Mouse (Mus musculus): ENCODE results near the gene Guca2b.
"Not testable (repeated sequence)": the region's sequence is repeated elsewhere in the genome, so short reads cannot be mapped to it uniquely, and the experiment has no call there.

Gene Guca2b

DNA sequence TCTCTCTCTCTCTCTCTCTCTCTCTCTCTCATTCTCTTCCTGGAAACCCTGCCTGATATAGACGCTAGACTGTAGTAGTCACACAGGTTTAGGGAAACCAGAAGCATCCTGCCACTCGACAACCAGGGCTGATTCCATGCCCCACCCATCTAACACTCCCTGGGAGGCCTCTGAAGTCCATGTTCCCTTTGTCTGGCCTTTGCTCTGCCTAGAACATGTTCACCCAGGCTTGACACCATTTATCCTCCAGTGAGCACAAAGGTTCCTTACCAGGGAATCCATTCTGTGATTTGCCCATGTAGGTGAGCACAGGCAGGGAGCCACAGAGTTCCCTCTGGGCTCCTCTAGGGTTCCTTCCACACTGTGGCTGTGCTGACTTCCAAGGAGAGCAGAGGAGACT is 508 bp downstream of the Guca2b start:
- no peak for DNase-seq (ENCODE audit: low read depth in 1 of 2, low spot score in 2 of 2)

DNA sequence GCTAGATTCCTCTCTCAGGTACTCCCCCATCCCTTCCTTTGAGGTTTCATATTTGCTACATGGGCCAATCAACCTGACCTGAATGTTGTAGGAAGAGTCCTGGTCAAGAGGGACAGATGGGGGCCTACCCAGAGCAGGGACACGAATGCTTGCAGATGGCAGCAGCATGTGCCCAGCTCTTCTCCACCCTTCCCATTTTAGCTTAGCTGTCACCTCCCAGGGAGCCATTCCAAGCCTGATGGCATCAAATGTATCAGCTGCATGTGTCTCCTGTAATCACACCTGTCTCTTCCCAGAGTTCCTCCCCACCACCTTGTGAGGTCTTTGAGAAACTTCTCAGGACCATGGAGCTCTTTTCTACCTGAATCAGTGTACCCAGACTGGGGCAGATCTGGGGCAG is 1.7 kb downstream of the Guca2b start:
- DNase-seq (ENCODE audit: low read depth in 1 of 2, low spot score in 2 of 2), result no peak

DNA sequence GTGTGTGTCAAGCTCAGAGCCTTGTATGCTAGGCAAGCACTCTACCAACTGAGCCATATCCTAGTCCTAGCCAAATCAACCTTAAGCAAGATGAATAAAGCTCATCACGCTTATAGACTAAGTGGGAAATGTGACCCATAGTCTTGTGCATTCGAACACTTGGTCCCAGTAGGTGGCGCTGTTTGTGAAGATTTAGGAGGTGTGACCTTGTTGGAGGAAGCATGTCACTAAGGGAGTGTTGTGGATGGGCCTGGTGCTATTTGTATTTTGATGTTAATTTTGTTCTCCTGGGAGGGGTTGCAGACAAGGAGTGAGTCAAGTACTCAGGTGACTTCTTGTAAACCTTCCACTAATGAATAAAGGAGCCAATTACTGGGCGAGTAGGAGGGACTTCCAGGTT is 16.1 kb downstream of the Guca2b start:
- DNase-seq (ENCODE audit: low read depth in 1 of 2, low spot score in 2 of 2), result no peak

DNA sequence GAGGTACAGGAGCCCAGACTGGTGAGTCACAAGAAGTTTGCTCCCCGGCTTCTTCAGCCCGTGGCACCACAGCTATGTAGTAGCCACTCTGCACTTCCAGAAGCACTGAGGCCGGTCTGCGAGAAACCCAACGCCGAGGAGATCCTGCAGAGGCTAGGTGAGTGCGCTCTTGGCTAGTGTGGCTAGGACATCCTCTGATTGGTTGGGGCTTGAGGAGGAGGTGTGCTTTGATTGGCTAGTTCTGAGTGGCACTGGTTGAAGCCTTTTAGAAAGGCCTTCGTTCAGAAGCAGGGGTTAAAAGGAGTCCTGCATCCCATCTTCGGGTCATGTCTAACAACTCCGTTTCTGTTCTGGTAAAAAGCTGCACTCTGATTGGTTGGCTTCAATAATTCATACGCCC is 20.1 kb downstream of the Guca2b start:
- no peak for DNase-seq (ENCODE audit: low read depth in 1 of 2, low spot score in 2 of 2)

DNA sequence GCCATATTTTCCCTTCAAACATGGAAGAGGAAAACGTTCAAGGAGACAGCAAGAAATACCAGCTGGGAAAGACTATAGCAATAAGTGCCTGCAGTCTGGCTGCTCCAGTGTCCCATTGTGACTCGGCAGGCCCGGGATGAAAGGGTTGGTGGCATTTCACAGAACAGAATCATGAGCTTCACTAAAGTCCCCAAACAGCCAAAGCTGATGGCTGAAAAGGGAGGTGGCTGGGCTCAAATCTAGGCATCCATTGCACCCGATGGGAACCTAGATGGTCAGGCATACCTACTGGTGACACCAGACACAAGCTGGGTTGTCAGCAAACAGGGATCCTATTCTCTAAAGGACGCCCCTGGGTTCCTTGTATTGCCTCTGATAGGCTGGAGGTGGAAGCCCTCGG is 20.8 kb downstream of the Guca2b start:
- DNase-seq (ENCODE audit: low read depth in 1 of 2, low spot score in 2 of 2), result no peak

DNA sequence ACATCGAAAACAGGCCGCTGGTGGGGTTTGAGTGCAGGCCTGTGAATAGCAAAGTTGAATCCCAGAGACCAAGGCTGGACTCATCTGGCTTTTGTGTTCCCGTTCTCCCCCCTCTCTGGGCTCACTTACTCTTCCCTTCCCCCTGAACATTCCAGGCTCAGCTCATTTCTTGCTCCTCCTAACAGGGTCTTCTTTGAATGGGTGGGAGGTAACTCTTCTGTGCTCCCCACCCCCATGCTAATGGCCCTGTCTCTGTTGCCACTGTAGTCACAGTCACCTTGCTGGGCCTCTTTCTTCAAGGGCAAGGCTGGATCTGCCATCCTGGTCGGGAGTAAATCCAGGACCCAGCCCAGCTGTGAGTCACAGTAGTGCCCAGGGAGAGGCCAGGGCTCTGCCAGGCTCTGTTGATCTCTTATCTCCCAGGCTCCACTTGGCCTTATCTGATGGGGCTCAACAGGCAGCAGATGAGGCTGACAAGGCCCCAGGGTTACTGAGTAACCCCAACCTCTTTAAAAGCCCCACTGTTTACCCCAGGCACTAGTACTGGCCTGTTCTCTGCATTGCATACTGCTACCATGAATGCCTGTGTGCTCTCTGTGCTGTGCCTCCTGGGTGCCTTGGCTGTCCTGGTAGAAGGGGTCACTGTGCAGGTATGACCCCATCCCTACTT is 21.4 kb downstream of the Guca2b start, which contains the start of gene Guca2a:
TSS of gene Guca2a (plus strand) at position 529 of the 670 bp plus-strand sequence.
- no peak for DNase-seq (ENCODE audit: low read depth in 1 of 2, low spot score in 2 of 2)

DNA sequence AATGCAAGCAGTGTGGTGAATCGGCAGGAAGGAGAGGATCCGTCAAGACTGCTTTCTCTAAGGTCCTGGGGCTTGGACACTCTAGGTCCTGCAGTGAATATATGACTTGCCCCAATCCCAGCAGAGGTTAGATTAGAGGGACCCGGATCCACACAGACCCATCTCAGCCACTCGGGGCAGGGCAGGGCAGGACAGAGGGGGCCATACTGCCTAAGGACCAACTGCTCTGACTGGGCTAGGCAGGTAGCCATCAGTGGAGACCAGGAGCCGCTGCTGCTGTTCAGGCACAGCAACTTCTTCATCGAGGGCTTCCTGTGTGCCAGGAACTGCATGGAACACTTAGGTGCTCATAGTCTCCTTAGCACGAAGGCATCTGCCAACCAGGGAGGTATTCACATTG is 22.0 kb downstream of the Guca2b start:
- no peak for DNase-seq (ENCODE audit: low read depth in 1 of 2, low spot score in 2 of 2)

DNA sequence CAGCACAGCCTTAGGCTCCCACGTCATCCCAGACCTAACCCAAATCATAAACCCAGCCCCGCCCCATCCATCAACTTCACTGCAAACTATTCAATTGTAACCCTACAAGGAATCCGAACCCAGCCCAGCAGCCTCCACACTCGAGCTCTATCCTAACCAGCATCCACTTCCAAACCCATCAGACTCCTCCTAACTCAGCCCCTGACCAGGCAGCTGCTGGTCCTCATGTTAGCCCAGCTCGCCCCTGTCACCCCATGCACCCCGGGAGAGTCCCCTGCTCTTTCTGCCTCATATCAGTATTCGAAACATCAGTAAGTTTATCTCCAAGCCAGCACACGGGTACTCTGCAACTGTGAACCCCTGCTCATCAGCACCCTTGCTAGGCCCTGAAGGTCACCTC is 23.1 kb downstream of the Guca2b start:
- DNase-seq (ENCODE audit: low read depth in 1 of 2, low spot score in 2 of 2), result no peak

DNA sequence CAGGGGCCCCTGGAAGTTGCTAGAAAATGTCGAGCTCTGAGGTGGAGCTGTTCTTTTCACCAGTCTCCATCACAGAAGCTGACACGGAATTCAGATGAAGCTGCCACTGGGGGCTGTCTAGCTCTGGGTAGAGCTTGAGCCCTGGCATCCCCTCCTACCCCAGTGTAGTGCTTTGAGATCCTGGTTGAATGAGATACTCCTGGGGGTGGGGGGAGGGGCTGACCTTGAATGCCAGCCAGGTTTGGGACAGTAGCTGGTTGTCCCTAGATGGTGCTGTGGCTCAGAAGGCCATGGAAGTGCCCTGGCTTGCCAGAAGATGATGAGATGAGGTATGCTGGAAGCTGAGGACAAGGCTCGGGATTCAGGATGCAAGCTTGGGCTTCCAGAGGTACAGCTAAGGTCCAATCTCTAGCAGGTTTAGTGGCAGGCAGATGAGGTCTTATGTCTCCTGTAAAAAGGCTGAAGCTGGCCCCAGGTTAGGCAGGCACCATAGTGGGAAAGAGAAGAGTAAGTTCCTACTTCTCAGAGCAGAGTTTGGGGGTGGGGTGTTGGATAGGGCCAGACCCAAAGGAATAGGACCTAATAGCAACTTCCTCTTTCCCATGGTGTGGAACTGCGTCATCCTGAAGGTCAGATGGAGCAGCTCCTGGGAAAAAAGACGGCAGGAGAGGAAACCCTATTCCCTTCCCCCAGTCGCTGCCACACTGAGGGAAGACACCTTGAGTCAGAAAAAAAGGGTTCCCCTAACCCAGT is 23.7 kb downstream of the Guca2b start:
- DNase-seq (ENCODE audit: low read depth in 1 of 2, low spot score in 2 of 2), result no peak

DNA sequence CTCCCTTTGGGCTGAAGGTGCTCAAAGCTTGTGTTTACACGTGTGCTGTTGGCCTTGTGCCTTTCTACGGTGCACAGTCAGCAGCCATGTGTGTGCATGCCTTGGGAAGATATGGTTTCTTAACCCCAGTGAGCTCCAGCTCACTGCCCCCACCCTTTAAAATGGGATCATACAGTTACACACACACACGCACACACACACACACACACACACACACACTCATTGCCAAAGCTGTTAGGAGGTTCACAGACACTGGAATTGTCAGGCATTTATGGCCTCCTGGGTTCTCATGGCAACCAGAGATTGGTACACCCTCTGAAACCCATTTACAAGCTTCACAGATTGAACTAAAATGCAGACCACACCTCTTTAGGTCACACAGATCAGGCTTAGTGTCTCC is 24.8 kb downstream of the Guca2b start:
- no peak for DNase-seq (ENCODE audit: low read depth in 1 of 2, low spot score in 2 of 2)

DNA sequence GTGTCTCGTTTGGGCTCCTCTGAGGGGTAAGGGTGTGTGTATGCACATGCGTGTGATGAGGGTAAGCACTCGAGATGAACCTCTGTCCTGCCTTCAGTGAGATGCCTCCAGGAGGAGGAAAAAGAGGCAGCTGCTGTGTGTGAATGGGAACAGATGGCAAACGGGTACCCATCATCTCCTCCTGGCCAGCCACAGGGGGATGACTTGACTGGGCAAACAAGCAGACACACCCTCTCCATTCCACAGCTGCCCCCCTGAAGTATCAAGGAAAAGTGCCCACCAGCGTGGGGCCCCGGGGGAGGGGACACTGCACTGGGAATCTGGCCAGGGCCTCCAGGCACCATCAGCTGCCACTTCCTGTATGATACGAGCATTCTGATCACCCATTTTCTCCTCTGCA is 25.4 kb downstream of the Guca2b start:
- no peak for DNase-seq (ENCODE audit: low read depth in 1 of 2, low spot score in 2 of 2)

DNA sequence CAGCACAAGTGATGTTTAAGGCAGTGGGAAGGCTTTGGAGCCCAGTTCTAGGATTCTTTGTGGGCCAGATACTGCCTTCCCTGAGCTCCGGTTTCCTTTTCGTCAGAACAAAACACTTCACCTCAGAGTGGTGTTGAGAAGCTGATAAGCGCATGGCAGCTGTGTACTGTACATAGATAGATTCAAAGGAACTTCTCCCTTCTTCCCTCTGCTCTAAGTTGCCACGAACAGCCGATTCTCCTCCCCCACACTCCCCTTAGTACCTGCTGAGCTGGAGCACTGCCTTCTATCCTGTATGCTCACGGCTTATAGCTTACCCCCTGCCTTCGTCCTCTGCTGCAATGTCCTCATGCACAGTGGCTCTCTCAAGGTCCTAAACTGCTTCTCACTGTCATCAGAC is 26.0 kb downstream of the Guca2b start:
- DNase-seq (ENCODE audit: low read depth in 1 of 2, low spot score in 2 of 2), result no peak

DNA sequence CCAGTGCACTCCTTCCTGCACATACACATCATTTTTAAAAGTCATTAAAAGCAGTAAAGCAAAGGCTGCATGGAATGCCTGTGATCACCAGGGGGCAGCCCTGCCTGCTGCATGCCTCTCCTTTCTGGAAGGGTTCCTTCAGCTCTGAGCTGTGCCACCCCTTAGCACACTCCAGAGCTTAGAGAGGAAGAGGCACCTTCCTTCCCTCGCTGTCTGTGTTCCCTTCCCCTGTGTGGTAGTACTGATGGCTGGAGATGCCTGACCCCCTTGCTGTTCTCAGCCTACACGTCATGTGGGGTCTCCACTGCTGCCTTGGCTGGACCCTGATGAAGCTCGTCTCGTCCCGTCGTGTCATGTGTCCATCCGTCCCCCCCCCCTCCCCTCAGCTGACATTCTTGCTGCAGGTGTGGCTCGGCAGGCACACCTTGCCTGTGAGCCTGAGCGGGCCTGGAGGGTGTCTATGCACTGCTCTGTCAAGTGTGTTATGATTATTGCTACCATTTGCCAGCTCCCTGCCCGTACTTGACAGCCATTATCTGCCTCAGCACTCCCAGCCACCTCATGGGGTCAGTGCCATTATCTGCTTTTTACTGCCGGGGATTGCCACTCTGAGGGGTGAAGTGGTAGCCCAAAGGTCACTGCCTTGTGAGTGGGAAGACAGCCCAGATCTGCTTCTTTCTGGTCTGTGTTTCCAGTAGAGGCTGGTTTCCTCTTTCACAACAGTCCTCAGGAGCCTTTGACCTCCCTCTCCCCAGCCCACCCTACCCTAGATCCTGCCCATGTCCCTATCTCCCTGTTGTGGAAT is 27.4 kb downstream of the Guca2b start:
- DNase-seq (ENCODE audit: low read depth in 1 of 2, low spot score in 2 of 2), result no peak

DNA sequence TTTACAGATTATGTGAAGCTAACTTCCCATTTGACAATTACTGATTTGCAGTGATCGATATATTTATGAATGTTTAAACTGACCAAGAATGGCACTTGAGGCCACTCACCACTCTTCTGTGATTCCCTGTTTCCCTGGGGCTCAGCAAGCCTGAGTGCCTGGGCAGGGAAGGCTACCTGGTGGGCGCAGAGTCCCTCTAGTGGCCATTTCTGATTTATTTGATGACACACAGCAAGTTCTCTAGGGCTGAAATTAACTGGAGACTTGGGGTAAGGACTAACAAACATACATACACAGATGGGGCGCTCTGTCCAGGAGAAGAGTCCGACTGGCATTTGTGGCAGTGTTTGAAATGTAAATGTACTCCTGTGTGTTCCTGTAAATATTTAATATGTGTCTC is 30.4 kb downstream of the Guca2b start:
- not testable (repeated sequence) for DNase-seq (ENCODE audit: low read depth in 1 of 2, low spot score in 2 of 2)

DNA sequence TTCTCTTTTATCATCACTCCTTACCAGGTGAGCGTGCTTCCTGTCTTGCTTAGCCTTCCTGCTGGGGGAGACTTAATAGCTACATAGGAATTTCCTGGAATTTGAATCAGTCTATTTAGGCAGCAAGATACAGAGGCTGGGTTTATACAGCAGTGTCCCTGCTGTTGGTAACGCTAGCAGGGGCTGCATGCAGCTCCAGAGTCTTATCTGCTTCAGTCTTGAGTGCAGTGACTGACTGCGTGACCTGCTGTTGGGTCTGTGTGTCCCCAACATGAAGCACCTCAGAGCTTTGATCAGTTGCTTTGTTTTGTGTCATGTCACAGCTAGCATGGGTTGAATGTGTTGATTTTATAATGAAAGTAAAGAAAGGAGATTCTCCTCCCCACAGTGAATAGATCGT is 31.4 kb downstream of the Guca2b start:
- DNase-seq (ENCODE audit: low read depth in 1 of 2, low spot score in 2 of 2), result no peak

DNA sequence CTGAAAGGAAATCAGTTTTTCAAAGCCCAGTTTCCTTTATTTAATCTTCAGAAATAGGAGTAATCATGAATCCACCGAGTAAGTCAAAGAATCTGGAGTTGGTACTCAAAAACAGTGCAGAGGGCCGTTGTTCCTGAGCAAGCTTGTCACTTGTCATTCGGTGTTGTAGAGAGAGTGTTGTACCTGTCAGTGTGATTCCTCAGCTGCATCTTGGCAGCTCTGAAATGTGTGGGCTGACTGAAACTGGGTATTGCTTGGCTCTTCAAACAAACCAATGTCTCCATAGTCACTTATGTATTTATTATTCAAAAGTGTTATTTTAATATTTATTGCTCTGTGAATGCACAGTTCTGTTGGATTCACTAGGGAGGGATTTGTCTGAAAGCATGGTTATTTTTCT is 31.9 kb downstream of the Guca2b start:
- DNase-seq (ENCODE audit: low read depth in 1 of 2, low spot score in 2 of 2), result no peak

DNA sequence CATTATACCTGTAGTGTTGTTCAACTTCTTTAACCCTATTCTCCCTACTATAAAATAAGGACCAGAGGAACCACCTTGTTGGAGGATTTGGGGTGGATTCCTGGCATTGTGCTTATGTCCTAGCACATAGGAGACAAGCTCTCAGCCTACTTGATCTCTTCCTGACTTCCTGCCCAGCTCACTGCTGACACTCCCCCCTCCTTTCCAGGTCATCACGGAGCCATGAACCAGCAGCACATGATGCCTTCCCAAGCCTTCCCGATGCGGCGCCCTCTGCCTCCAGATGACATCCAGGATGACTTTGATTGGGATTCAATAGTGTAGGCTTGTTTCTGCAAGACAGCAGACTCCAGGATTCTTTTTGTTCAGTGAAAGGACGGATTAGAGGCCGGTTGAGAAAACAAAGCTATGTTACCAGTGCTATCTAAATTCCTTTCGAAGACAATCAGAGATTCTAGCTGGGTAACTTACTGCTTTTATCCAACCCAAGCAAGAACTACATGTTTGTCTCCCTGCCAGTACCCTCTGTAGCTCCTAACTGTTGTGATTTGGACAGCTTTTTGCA is 32.6 kb downstream of the Guca2b start:
- no peak for DNase-seq (ENCODE audit: low read depth in 1 of 2, low spot score in 2 of 2)

DNA sequence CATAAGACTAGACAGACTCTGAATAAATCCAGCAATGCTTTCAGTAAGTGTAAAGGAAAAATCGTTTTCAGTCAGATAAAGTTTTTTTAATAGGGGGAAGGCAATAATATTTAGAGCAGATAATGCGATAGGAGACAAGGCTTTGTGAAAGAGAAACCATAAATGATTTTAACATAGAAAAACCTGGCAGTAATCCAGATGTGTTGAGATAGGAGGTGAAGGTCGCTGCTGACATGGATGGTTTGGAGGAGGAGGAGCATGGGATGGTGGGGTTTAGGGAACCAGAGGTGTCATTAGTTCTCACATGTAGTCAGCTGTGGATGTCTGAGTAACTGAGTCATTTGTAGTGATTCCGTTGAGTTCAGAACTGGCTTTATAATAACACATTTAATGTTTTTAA is 44.0 kb downstream of the Guca2b start:
- DNase-seq (ENCODE audit: low read depth in 1 of 2, low spot score in 2 of 2), result no peak

DNA sequence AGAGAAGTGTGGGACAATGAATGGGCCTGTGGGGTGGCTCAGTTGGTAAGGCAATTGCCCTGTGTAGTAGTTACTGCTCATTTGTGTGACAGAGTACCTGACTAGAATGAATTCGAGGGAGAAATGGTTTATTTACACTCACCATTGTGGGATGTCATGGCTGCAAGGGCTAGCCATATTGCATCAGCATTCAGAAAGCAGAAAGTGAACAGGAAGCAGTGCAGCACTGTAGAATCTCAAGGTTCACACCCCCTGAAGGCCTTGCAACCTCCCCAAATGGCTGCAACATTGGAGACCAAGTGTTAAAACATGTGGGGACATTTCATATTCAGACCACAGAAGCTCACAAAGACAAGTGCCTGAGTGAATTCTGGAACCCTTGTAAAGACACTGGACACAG is 44.7 kb downstream of the Guca2b start:
- DNase-seq (ENCODE audit: low read depth in 1 of 2, low spot score in 2 of 2), result no peak

DNA sequence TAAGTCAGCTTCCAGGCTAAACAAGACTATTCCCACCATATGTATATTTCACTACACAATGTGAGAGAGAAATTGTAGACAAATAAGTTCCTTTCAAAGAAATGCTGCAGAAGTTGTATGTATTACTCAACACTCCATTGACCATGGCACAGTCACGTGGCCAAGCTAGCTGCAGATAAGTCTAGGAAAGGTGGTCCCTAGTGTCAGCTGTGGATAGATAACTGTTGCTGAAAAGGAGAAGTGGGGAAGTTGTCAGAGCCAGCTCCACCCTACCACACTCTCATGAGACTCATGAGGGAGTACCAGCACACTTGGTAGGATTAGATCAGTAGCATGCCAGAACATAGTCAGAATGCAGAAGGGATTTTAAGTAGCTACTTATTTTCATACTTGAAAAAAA is 49.3 kb downstream of the Guca2b start:
- no peak for DNase-seq (ENCODE audit: low read depth in 1 of 2, low spot score in 2 of 2)
